Mouse (Mus musculus) hindbrain, embryonic 10.5 days (tissue): ENCODE data around the gene Tmem136. TPM values are rescaled to one million over a fixed set of nuclear protein-coding genes. Genes with fewer than 3 reads are reported as not detected.

Experiments used
- DNase-seq: peaks from one replicate; pipeline ENCODE4 v3.0.0-alpha.2; 2017; ENCODE audit warnings: low spot score
- H3K27ac ChIP-seq: fragments of 300-500 bp; sonication (generic); 2 replicates; pipeline ENCODE4 v1.5.1; 2016; ENCODE audit warnings: mild to moderate bottlenecking, moderate library complexity
- H3K27me3 ChIP-seq: fragments of 300-500 bp; sonication (generic); 2 replicates; pipeline ENCODE4 v1.6.1; 2016; ENCODE audit warnings: mild to moderate bottlenecking; ENCODE audit not compliant: poor library complexity, insufficient read depth, severe bottlenecking
- H3K36me3 ChIP-seq: fragments of 300-500 bp; sonication (generic); 2 replicates; pipeline ENCODE4 v1.6.1; 2016; ENCODE audit warnings: mild to moderate bottlenecking, moderate library complexity
- H3K4me1 ChIP-seq: fragments of 300-500 bp; sonication (generic); replicated peaks from 2 replicates; pipeline ENCODE4 v1.6.1; 2016; ENCODE audit warnings: mild to moderate bottlenecking
- H3K4me3 ChIP-seq: fragments of 300-500 bp; sonication (generic); 2 replicates; pipeline ENCODE4 v1.5.1; 2016; ENCODE audit warnings: mild to moderate bottlenecking, moderate library complexity
- H3K9me3 ChIP-seq: fragments of 300-500 bp; sonication (generic); 2 replicates; pipeline ENCODE4 v1.6.1; 2016; ENCODE audit warnings: mild to moderate bottlenecking, moderate library complexity
- WGBS: fragments of 180-500 bp; shearing (Covaris S2); methylation state at CpG from one replicate; pipeline ENCODE4 v1.1.7; 2016; 5-methylcytosine and 5-hydroxymethylcytosine counted together
- polyA plus RNA-seq: library from polyadenylated mRNA; unstranded; fragments of >200 nt; fragmentation: Nextera tagmentation; extraction: Ambion mirVana; gene quantifications from 2 replicates; pipeline ENCODE4 v1.2.1, GENCODE M21; 2016

The Tmem136 gene
- polyA plus RNA-seq, 1 experiment from 2014 or later: 13.7 TPM

DNA sequence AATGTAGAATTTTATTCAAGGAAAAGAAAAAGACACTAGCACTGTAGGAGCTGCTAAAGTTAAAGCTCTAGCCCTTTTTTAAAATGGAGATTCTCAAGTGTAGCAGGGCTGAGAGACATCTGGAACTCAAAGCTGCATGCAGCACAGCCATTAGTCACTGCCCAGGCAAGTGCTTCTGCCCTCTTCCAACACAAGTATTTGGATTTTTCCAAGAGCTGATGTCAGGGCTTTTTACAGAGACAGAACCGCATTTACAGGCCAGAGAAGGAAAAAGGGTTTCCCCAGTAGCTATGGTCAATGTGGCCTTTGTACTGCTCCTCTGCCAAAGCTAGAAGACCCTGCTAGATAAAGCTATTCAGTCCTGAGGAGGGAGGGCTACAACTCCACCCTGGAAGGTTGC lies 54.8 kb downstream of the Tmem136 start:
- Histone ChIP-seq H3K27me3 (no peaks in the 10 kb centered on the region), H3K9me3 (no peaks in the 10 kb centered on the region), H3K27ac (no peak overlapping the region), H3K4me1 (no peaks in the 10 kb centered on the region), H3K36me3 (no peaks in the 10 kb centered on the region), H3K4me3 (no peak overlapping the region)
- WGBS: 68% methylated on average over 1 of the region's 1 CpGs
- DNase-seq: no peak

Other genes with a start within 250 kb of the Tmem136 start
- 1.5 and 2.9 TPM in 2 replicates for gene Grik4, start 172.1 kb downstream of the Tmem136 start, polyA plus RNA-seq
- 7.9 and 8.2 TPM in 2 replicates for gene Arhgef12, start 9.3 kb downstream of the Tmem136 start, polyA plus RNA-seq
- 0.09 TPM in 1 of 2 replicates, not detected in the other for gene Pou2f3, start 93.8 kb upstream of the Tmem136 start, polyA plus RNA-seq
- gene Oaf, start 123.3 kb upstream of the Tmem136 start, polyA plus RNA-seq: 34.9 and 43.0 TPM in 2 replicates
- 1.9 and 2.1 TPM in 2 replicates for gene Trim29, start 194.3 kb upstream of the Tmem136 start, polyA plus RNA-seq